Mouse (Mus musculus) kidney, postnatal 0 days (tissue): ENCODE data around the gene Neu2. TPM values are rescaled to one million over a fixed set of nuclear protein-coding genes. Genes with fewer than 3 reads are reported as not detected.

Experiments used
- ATAC-seq: fragments of 200-750 bp; cut with Nextera tagmentation; replicated peaks from 2 replicates; pipeline ENCODE4 v1.8.0; 2017; ENCODE audit warnings: low read depth, moderate number of reproducible peaks, moderate TSS enrichment, moderate library complexity; ENCODE audit not compliant: low FRiP score
- DNase-seq: peaks from one replicate; pipeline ENCODE4 v3.0.0-alpha.2; 2016; ENCODE audit warnings: low spot score
- H3K27ac ChIP-seq: fragments of 300-500 bp; sonication (generic); 2 replicates; pipeline ENCODE4 v1.5.1; 2014; ENCODE audit warnings: mild to moderate bottlenecking
- H3K27me3 ChIP-seq: fragments of 300-500 bp; sonication (generic); 2 replicates; pipeline ENCODE4 v1.6.1; 2014; ENCODE audit warnings: low read length, mixed read lengths; ENCODE audit not compliant: insufficient read depth
- H3K36me3 ChIP-seq: fragments of 300-500 bp; sonication (generic); 2 replicates; pipeline ENCODE4 v1.6.1; 2014; ENCODE audit warnings: low read length, mixed read lengths; ENCODE audit not compliant: insufficient read depth
- H3K4me1 ChIP-seq: fragments of 300-500 bp; sonication (generic); replicated peaks from 2 replicates; pipeline ENCODE4 v1.6.1; 2014; ENCODE audit warnings: antibody characterized with exemption, low read length, mixed read lengths; ENCODE audit not compliant: insufficient read depth
- H3K4me2 ChIP-seq: fragments of 300-500 bp; sonication (generic); 2 replicates; pipeline ENCODE4 v1.6.1; 2014; ENCODE audit warnings: mild to moderate bottlenecking, low read length, moderate library complexity, mixed read lengths
- H3K4me3 ChIP-seq: fragments of 300-500 bp; sonication (generic); replicated peaks from 2 replicates; pipeline ENCODE4 v1.5.1; 2014; ENCODE audit warnings: low read depth, low read length
- H3K9ac ChIP-seq: fragments of 300-500 bp; sonication (generic); 2 replicates; pipeline ENCODE4 v1.6.1; 2014; ENCODE audit warnings: low read depth, low read length
- H3K9me3 ChIP-seq: fragments of 300-500 bp; sonication (generic); replicated peaks from 2 replicates; pipeline ENCODE4 v1.6.1; 2016; ENCODE audit warnings: low read length, inconsistent platforms, mixed read lengths
- CTCF ChIP-seq: IDR thresholded peaks from 2 replicates; pipeline ENCODE4 v1.5.1; 2016; ENCODE audit warnings: antibody characterized with exemption, low read depth, mild to moderate bottlenecking, moderate library complexity
- WGBS: fragments of 180-500 bp; shearing (Covaris S2); extraction: QIAGEN DNeasy Blood & Tissue Kit; methylation state at CpG from one replicate; pipeline ENCODE4 v1.1.7; 2014; 5-methylcytosine and 5-hydroxymethylcytosine counted together
- polyA plus RNA-seq: library from polyadenylated mRNA; unstranded; fragments of >200 nt; fragmentation: Nextera tagmentation; extraction: Ambion mirVana; gene quantifications from 2 replicates; pipeline ENCODE4 v1.2.1, GENCODE M21; 2015

Neu2 gene
- polyA plus RNA-seq, 1 experiment from 2014 or later: 3.0 TPM

- no peak overlapping the region; the same call in 1 of the 2 replicates for H3K4me3 ChIP-seq
- no peaks in the 10 kb centered on the region for H3K36me3 ChIP-seq
- TF ChIP-seq CTCF: no peak
- ATAC-seq (peak; percentile 45; the same call in 1 of the 2 replicates), DNase-seq (no peak)
- WGBS: 2% methylated on average over 39 of the region's 42 CpGs
- peak overlapping the region; percentile 50 for H3K4me2 ChIP-seq
- H3K9ac ChIP-seq: no peak overlapping the region
- H3K27ac ChIP-seq: no peak overlapping the region
- H3K4me1 ChIP-seq: peaks cover 7% of the 10 kb centered on the region; the same call in 1 of the 2 replicates
- 0 out of 2 replicates have a peak, but pooled peaks cover 7% of the 10 kb centered on the region for H3K27me3 ChIP-seq
- no peaks in the 10 kb centered on the region for H3K9me3 ChIP-seq
These were observed 34.4 kb upstream of the Neu2 start for GRCm38 (mm10) chr1:87475076-87475895.

- Histone ChIP-seq H3K36me3 (no peaks in the 10 kb centered on the region), H3K9ac (no peak overlapping the region), H3K4me1 (no peaks in the 10 kb centered on the region), H3K9me3 (no peaks in the 10 kb centered on the region), H3K27ac (no peak overlapping the region), H3K27me3 (no peaks in the 10 kb centered on the region), H3K4me3 (no peak overlapping the region), H3K4me2 (no peak overlapping the region)
- TF ChIP-seq CTCF: no peak
- no peak for DNase-seq
- WGBS: 84% methylated on average over 4 of the region's 4 CpGs
- no peak for ATAC-seq
These were observed 27.1 kb upstream of the Neu2 start for GRCm38 (mm10) chr1:87482546-87482945.

GRCm38 (mm10) chr1:87486386-87486785, 23.3 kb upstream of the Neu2 start:
- WGBS: 60% methylated on average over 6 of the region's 6 CpGs
- TF ChIP-seq CTCF: no peak
- Histone ChIP-seq H3K9ac (no peak overlapping the region), H3K36me3 (no peaks in the 10 kb centered on the region), H3K4me1 (no peaks in the 10 kb centered on the region), H3K4me3 (no peak overlapping the region), H3K9me3 (no peaks in the 10 kb centered on the region), H3K27me3 (no peaks in the 10 kb centered on the region), H3K27ac (no peak overlapping the region), H3K4me2 (no peak overlapping the region)
- DNase-seq: no peak
- ATAC-seq: no peak

- WGBS: 90% methylated on average over 3 of the region's 3 CpGs
- H3K4me1 ChIP-seq: no peaks in the 10 kb centered on the region
- no peaks in the 10 kb centered on the region for H3K27me3 ChIP-seq
- no peak overlapping the region for H3K9ac ChIP-seq
- no peak overlapping the region for H3K27ac ChIP-seq
- H3K9me3 ChIP-seq: no peaks in the 10 kb centered on the region
- DNase-seq (no peak), ATAC-seq (no peak)
- no peak overlapping the region for H3K4me2 ChIP-seq
- H3K36me3 ChIP-seq: no peaks in the 10 kb centered on the region
- TF ChIP-seq CTCF: no peak
- H3K4me3 ChIP-seq: no peak overlapping the region
These were observed 17.4 kb upstream of the Neu2 start for GRCm38 (mm10) chr1:87492285-87492684.

GRCm38 (mm10) chr1:87493542-87493941, 16.1 kb upstream of the Neu2 start:
- 79% methylated on average over 4 of the region's 4 CpGs for WGBS
- no peak for ATAC-seq

DNA sequence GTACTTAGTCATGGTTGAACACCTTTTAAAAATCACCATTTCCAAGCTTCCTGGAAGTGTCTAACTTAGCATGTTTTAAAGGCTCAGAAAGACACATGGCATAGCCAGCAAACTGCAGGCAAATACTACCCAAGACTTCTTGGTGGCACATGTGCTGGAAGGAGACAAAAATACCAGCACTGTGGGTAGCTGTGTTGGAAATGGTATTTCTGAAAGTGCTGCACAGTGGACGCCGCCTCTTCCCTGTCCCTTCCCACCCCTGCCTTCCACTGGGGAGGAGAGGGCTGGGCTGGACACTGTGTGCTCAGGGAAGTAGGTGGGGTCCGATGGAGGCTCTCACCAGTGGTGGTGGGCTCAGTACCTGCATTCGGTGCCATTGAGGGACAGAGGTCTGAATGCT, 4.2 kb upstream of the Neu2 start:
- H3K9ac ChIP-seq: no peak overlapping the region
- ATAC-seq (no peak), DNase-seq (no peak)
- no peak overlapping the region for H3K4me2 ChIP-seq
- no peaks in the 10 kb centered on the region for H3K36me3 ChIP-seq
- H3K27me3 ChIP-seq: peaks cover 17% of the 10 kb centered on the region
- no peaks in the 10 kb centered on the region for H3K9me3 ChIP-seq
- H3K4me1 ChIP-seq: peaks cover 5% of the 10 kb centered on the region; the same call in 1 of the 2 replicates
- no peak overlapping the region for H3K4me3 ChIP-seq
- WGBS: 93% methylated on average over 4 of the region's 4 CpGs
- H3K27ac ChIP-seq: no peak overlapping the region
- TF ChIP-seq CTCF: no peak

More at GRCm38 (mm10) chr1:87493542-87493941, 16.1 kb upstream of the Neu2 start:
- Histone ChIP-seq H3K9me3 (no peaks in the 10 kb centered on the region), H3K27ac (no peak overlapping the region), H3K4me3 (no peak overlapping the region), H3K4me1 (no peaks in the 10 kb centered on the region), H3K36me3 (no peaks in the 10 kb centered on the region), H3K9ac (no peak overlapping the region), H3K27me3 (no peaks in the 10 kb centered on the region), H3K4me2 (no peak overlapping the region)
- DNase-seq: no peak
- TF ChIP-seq CTCF: no peak

- DNase-seq: no peak
- H3K27me3 ChIP-seq: peaks cover 17% of the 10 kb centered on the region
- no peak overlapping the region for H3K4me3 ChIP-seq
- 59% methylated on average over 6 of the region's 6 CpGs for WGBS
- no peak overlapping the region for H3K9ac ChIP-seq
- no peaks in the 10 kb centered on the region for H3K36me3 ChIP-seq
- peaks cover 5% of the 10 kb centered on the region; the same call in 1 of the 2 replicates for H3K4me1 ChIP-seq
- H3K9me3 ChIP-seq: no peaks in the 10 kb centered on the region
- H3K4me2 ChIP-seq: no peak overlapping the region
- ATAC-seq: no peak
- no peak for TF ChIP-seq CTCF
- H3K27ac ChIP-seq: no peak overlapping the region
These were observed 1.8 kb upstream of the Neu2 start for GRCm38 (mm10) chr1:87507857-87508256.
